Mouse (Mus musculus) hindbrain, embryonic 10.5 days (tissue): ENCODE data around the gene Myh11. TPM values are rescaled to one million over a fixed set of nuclear protein-coding genes. Genes with fewer than 3 reads are reported as not detected.

Source experiments
- DNase-seq: peaks from one replicate; pipeline ENCODE4 v3.0.0-alpha.2; 2017; ENCODE audit warnings: low spot score
- H3K27ac ChIP-seq: fragments of 300-500 bp; sonication (generic); 2 replicates; pipeline ENCODE4 v1.5.1; 2016; ENCODE audit warnings: mild to moderate bottlenecking, moderate library complexity
- H3K27me3 ChIP-seq: fragments of 300-500 bp; sonication (generic); 2 replicates; pipeline ENCODE4 v1.6.1; 2016; ENCODE audit warnings: mild to moderate bottlenecking; ENCODE audit not compliant: poor library complexity, insufficient read depth, severe bottlenecking
- H3K36me3 ChIP-seq: fragments of 300-500 bp; sonication (generic); 2 replicates; pipeline ENCODE4 v1.6.1; 2016; ENCODE audit warnings: mild to moderate bottlenecking, moderate library complexity
- H3K4me1 ChIP-seq: fragments of 300-500 bp; sonication (generic); replicated peaks from 2 replicates; pipeline ENCODE4 v1.6.1; 2016; ENCODE audit warnings: mild to moderate bottlenecking
- H3K4me3 ChIP-seq: fragments of 300-500 bp; sonication (generic); 2 replicates; pipeline ENCODE4 v1.5.1; 2016; ENCODE audit warnings: mild to moderate bottlenecking, moderate library complexity
- H3K9me3 ChIP-seq: fragments of 300-500 bp; sonication (generic); 2 replicates; pipeline ENCODE4 v1.6.1; 2016; ENCODE audit warnings: mild to moderate bottlenecking, moderate library complexity
- WGBS: fragments of 180-500 bp; shearing (Covaris S2); methylation state at CpG from one replicate; pipeline ENCODE4 v1.1.7; 2016; 5-methylcytosine and 5-hydroxymethylcytosine counted together
- microRNA counts: library from miRNA; unstranded; fragments of <30 nt; microRNA quantifications from one replicate; lab custom pipeline; 2017
- polyA plus RNA-seq: library from polyadenylated mRNA; unstranded; fragments of >200 nt; fragmentation: Nextera tagmentation; extraction: Ambion mirVana; gene quantifications from 2 replicates; pipeline ENCODE4 v1.2.1, GENCODE M21; 2016

Gene Myh11
- polyA plus RNA-seq, 1 experiment from 2014 or later: 0.04 TPM

- Histone ChIP-seq H3K4me3 (no peak overlapping the region), H3K27me3 (no peaks in the 10 kb centered on the region)
- 95% methylated on average over 4 of the region's 4 CpGs for WGBS
Observed at GRCm38 (mm10) chr16:14151718-14152117, 139.5 kb downstream of the Myh11 start.

DNA sequence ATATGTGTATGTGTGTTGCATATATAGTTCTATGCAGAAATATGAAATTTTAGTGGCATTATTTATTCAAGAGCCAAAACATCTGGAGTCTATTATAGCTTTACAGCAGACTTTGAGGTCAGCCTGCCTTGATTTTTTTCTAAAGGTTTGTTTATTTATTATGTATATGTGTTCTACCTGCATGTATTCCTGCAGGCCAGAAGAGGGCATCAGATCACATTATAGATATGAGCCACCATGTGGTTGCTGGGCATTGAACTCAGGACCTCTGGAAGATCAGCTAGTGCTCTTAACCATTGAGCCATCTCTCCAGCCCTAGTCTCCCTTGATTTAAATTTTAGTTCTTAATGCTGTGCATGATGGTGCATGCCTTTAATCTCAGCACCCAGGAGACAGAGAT, 143.5 kb downstream of the Myh11 start:
- Histone ChIP-seq H3K36me3 (peaks cover 96% of the 10 kb centered on the region), H3K9me3 (no peaks in the 10 kb centered on the region), H3K4me3 (no peak overlapping the region), H3K4me1 (no peaks in the 10 kb centered on the region), H3K27me3 (no peaks in the 10 kb centered on the region), H3K27ac (no peak overlapping the region)
- no peak for DNase-seq

More at GRCm38 (mm10) chr16:14151718-14152117, 139.5 kb downstream of the Myh11 start:
- Histone ChIP-seq H3K4me1 (no peaks in the 10 kb centered on the region), H3K27ac (no peak overlapping the region), H3K36me3 (peaks cover 66% of the 10 kb centered on the region), H3K9me3 (no peaks in the 10 kb centered on the region)
- DNase-seq: no peak

MicroRNA genes within 50 kb of the gene (microRNA counts, 519-probe panel; counts per million panel counts)
- microRNA mmu-miR-484 (lab: Ali Mortazavi, UCI): 1,255 counts per million, percentile 77 among the panel's probes with 10 or more counts

Other genes starting within 250 kb of the Myh11 start
- 151 and 188 TPM in 2 replicates for gene Nde1, start 128.1 kb downstream of the Myh11 start, polyA plus RNA-seq
- 14.3 and 15.3 TPM in 2 replicates for gene Marf1, start 128.0 kb downstream of the Myh11 start, polyA plus RNA-seq
- 143 and 164 TPM in 2 replicates for gene Fopnl, start 26.0 kb upstream of the Myh11 start, polyA plus RNA-seq
- 8.3 and 9.9 TPM in 2 replicates for gene Abcc1, start 70.2 kb upstream of the Myh11 start, polyA plus RNA-seq